Mouse (Mus musculus) limb, embryonic 15.5 days (tissue): ENCODE measurements around the gene Pmpcb. TPM values are rescaled to one million over a fixed set of nuclear protein-coding genes. Genes with fewer than 3 reads are reported as not detected.

Experiments
- ATAC-seq: fragments of 200-750 bp; cut with Nextera tagmentation; 2 replicates; pipeline ENCODE4 v1.8.0; 2017; ENCODE audit warnings: low read depth, moderate TSS enrichment; ENCODE audit not compliant: insufficient number of reproducible peaks, low FRiP score, low TSS enrichment
- H3K27ac ChIP-seq: fragments of 300-500 bp; sonication (generic); 2 replicates; pipeline ENCODE4 v1.5.1; 2015; ENCODE audit warnings: moderate library complexity, mild to moderate bottlenecking, inconsistent platforms
- H3K27me3 ChIP-seq: fragments of 300-500 bp; sonication (generic); 2 replicates; pipeline ENCODE4 v1.6.1; 2015; ENCODE audit warnings: inconsistent platforms
- H3K36me3 ChIP-seq: fragments of 300-500 bp; sonication (generic); 2 replicates; pipeline ENCODE4 v1.6.1; 2015; ENCODE audit warnings: inconsistent platforms
- H3K4me1 ChIP-seq: fragments of 300-500 bp; sonication (generic); 2 replicates; pipeline ENCODE4 v1.6.1; 2015; ENCODE audit warnings: inconsistent platforms
- H3K4me2 ChIP-seq: fragments of 300-500 bp; sonication (generic); 2 replicates; pipeline ENCODE4 v1.6.1; 2015; ENCODE audit warnings: mild to moderate bottlenecking, inconsistent platforms
- H3K4me3 ChIP-seq: fragments of 300-500 bp; sonication (generic); 2 replicates; pipeline ENCODE4 v1.5.1; 2015; ENCODE audit warnings: mild to moderate bottlenecking, inconsistent platforms
- H3K9ac ChIP-seq: fragments of 300-500 bp; sonication (generic); 2 replicates; pipeline ENCODE4 v1.6.1; 2015; ENCODE audit warnings: inconsistent platforms
- H3K9me3 ChIP-seq: fragments of 300-500 bp; sonication (generic); 2 replicates; pipeline ENCODE4 v1.6.1; 2016; ENCODE audit warnings: inconsistent platforms
- WGBS: fragments of 180-500 bp; shearing (Covaris S2); methylation state at CpG from one replicate; pipeline ENCODE4 v1.1.7; 2015; 5-methylcytosine and 5-hydroxymethylcytosine counted together
- polyA plus RNA-seq: library from polyadenylated mRNA; unstranded; fragments of >200 nt; fragmentation: Nextera tagmentation; extraction: Ambion mirVana; gene quantifications from 2 replicates; pipeline ENCODE4 v1.2.1, GENCODE M21; 2015

The Pmpcb gene
- polyA plus RNA-seq, 1 experiment from 2014 or later: 67.7 TPM

- peaks cover 11% of the 10 kb centered on the region for H3K4me1 ChIP-seq
- peak overlapping the region; percentile 62 for H3K27ac ChIP-seq
- peak overlapping the region; percentile 96 for H3K4me2 ChIP-seq
- ATAC-seq: peak; percentile 62
- no peaks in the 10 kb centered on the region for H3K27me3 ChIP-seq
- peaks cover 37% of the 10 kb centered on the region for H3K36me3 ChIP-seq
- peak overlapping the region; percentile 96 for H3K4me3 ChIP-seq
- under 1% methylated on average over 51 of the region's 51 CpGs for WGBS
- H3K9ac ChIP-seq: peak overlapping the region; percentile 71
- no peaks in the 10 kb centered on the region for H3K9me3 ChIP-seq
These were observed 47.5 kb downstream of the Pmpcb start for GRCm38 (mm10) chr5:21784161-21785052.

- peak; percentile 87 for ATAC-seq
- peaks cover 32% of the 10 kb centered on the region for H3K36me3 ChIP-seq
- H3K9me3 ChIP-seq: no peaks in the 10 kb centered on the region
- H3K4me3 ChIP-seq: peak within 1 kb of the TSS; percentile 96
- H3K4me1 ChIP-seq: peaks cover 13% of the 10 kb centered on the region
- H3K27me3 ChIP-seq: no peaks in the 10 kb centered on the region
- H3K9ac ChIP-seq: peak within 1 kb of the TSS; percentile 71
- peak within 1 kb of the TSS; percentile 79 for H3K27ac ChIP-seq
- H3K4me2 ChIP-seq: peak within 1 kb of the TSS; percentile 96
- WGBS: under 1% methylated on average over 37 of the region's 37 CpGs
These were observed 48.1 kb downstream of the Pmpcb start, which contains the start of the genes Dnajc2 and Psmc2 for GRCm38 (mm10) chr5:21785053-21785452. Gene Dnajc2 (minus strand): TSS chr5:21785251. Gene Psmc2 (plus strand): TSS chr5:21785283.

GRCm38 (mm10) chr5:21785776-21786175 lies 48.8 kb downstream of the Pmpcb start:
- H3K36me3 ChIP-seq: peaks cover 25% of the 10 kb centered on the region
- no peaks in the 10 kb centered on the region for H3K27me3 ChIP-seq
- no peak overlapping the region for H3K4me2 ChIP-seq
- H3K9me3 ChIP-seq: no peaks in the 10 kb centered on the region
- peaks cover 13% of the 10 kb centered on the region for H3K4me1 ChIP-seq
- H3K9ac ChIP-seq: no peak overlapping the region
- no peak for ATAC-seq
- no peak overlapping the region for H3K27ac ChIP-seq
- WGBS: 80% methylated on average over 7 of the region's 7 CpGs
- H3K4me3 ChIP-seq: no peak overlapping the region

- Histone ChIP-seq H3K4me1 (peaks cover 13% of the 10 kb centered on the region), H3K9ac (peak overlapping the region; percentile 81), H3K4me2 (peak overlapping the region; percentile 54), H3K9me3 (no peaks in the 10 kb centered on the region), H3K27ac (peak overlapping the region; percentile 79), H3K36me3 (peaks cover 18% of the 10 kb centered on the region), H3K27me3 (no peaks in the 10 kb centered on the region), H3K4me3 (peak overlapping the region; percentile 95)
- WGBS: 2% methylated on average over 49 of the region's 51 CpGs
- ATAC-seq: peak; percentile 80; the same call in 1 of the 2 replicates
These were observed 49.6 kb downstream of the Pmpcb start for GRCm38 (mm10) chr5:21786258-21787185.

GRCm38 (mm10) chr5:21787186-21788105 lies 50.5 kb downstream of the Pmpcb start:
- Histone ChIP-seq H3K4me2 (peak overlapping the region; percentile 54), H3K4me1 (peaks cover 13% of the 10 kb centered on the region), H3K4me3 (peak overlapping the region; percentile 95), H3K27me3 (no peaks in the 10 kb centered on the region), H3K9ac (peak overlapping the region; percentile 81), H3K9me3 (no peaks in the 10 kb centered on the region), H3K27ac (peak overlapping the region; percentile 79; the same call in 1 of the 2 replicates), H3K36me3 (peaks cover 14% of the 10 kb centered on the region)
- 35% methylated on average over 11 of the region's 11 CpGs for WGBS
- no peak for ATAC-seq

GRCm38 (mm10) chr5:21789061-21789460 lies 52.1 kb downstream of the Pmpcb start:
- H3K9me3 ChIP-seq: no peaks in the 10 kb centered on the region
- no peak overlapping the region for H3K27ac ChIP-seq
- H3K27me3 ChIP-seq: no peaks in the 10 kb centered on the region
- peaks cover 11% of the 10 kb centered on the region for H3K36me3 ChIP-seq
- no peak overlapping the region for H3K4me3 ChIP-seq
- WGBS: 63% methylated on average over 5 of the region's 5 CpGs
- no peak for ATAC-seq
- peaks cover 13% of the 10 kb centered on the region for H3K4me1 ChIP-seq
- no peak overlapping the region for H3K4me2 ChIP-seq
- no peak overlapping the region for H3K9ac ChIP-seq

GRCm38 (mm10) chr5:21792166-21792565 lies 55.2 kb downstream of the Pmpcb start:
- Histone ChIP-seq H3K4me2 (no peak overlapping the region), H3K9ac (no peak overlapping the region), H3K27ac (no peak overlapping the region), H3K4me1 (peaks cover 13% of the 10 kb centered on the region), H3K4me3 (no peak overlapping the region), H3K9me3 (no peaks in the 10 kb centered on the region), H3K36me3 (peaks cover 28% of the 10 kb centered on the region), H3K27me3 (no peaks in the 10 kb centered on the region)
- ATAC-seq: no peak

GRCm38 (mm10) chr5:21802907-21803306 lies 66.0 kb downstream of the Pmpcb start:
- H3K36me3 ChIP-seq: peaks cover 51% of the 10 kb centered on the region
- H3K27me3 ChIP-seq: no peaks in the 10 kb centered on the region
- H3K27ac ChIP-seq: no peak overlapping the region
- no peaks in the 10 kb centered on the region for H3K9me3 ChIP-seq
- ATAC-seq: no peak
- H3K4me1 ChIP-seq: no peaks in the 10 kb centered on the region
- WGBS: 91% methylated on average over 9 of the region's 9 CpGs
- no peak overlapping the region for H3K4me3 ChIP-seq
- no peak overlapping the region for H3K9ac ChIP-seq
- no peak overlapping the region for H3K4me2 ChIP-seq

GRCm38 (mm10) chr5:21803691-21804188 lies 66.8 kb downstream of the Pmpcb start:
- no peaks in the 10 kb centered on the region for H3K9me3 ChIP-seq
- WGBS: 95% methylated on average over 12 of the region's 12 CpGs
- no peak overlapping the region for H3K4me3 ChIP-seq
- no peaks in the 10 kb centered on the region for H3K27me3 ChIP-seq
- H3K27ac ChIP-seq: no peak overlapping the region
- H3K36me3 ChIP-seq: peaks cover 51% of the 10 kb centered on the region
- H3K9ac ChIP-seq: no peak overlapping the region
- no peak overlapping the region for H3K4me2 ChIP-seq
- no peaks in the 10 kb centered on the region for H3K4me1 ChIP-seq
- ATAC-seq: no peak

GRCm38 (mm10) chr5:21804837-21805236 lies 67.9 kb downstream of the Pmpcb start:
- Histone ChIP-seq H3K9me3 (no peaks in the 10 kb centered on the region), H3K4me1 (no peaks in the 10 kb centered on the region), H3K9ac (no peak overlapping the region), H3K4me3 (no peak overlapping the region), H3K27ac (no peak overlapping the region), H3K4me2 (no peak overlapping the region), H3K27me3 (no peaks in the 10 kb centered on the region), H3K36me3 (peaks cover 41% of the 10 kb centered on the region)
- 78% methylated on average over 4 of the region's 4 CpGs for WGBS
- no peak for ATAC-seq
